Mouse (Mus musculus): ENCODE results near the gene Acvr1.

The Acvr1 gene

GRCm38 (mm10) chr2:58557045-58557845 lies 9.7 kb downstream of the Acvr1 start:
- DNase-seq = no peak

- DNase-seq = no peak
Measured at GRCm38 (mm10) chr2:58552296-58552695, 14.7 kb downstream of the Acvr1 start.

GRCm38 (mm10) chr2:58551866-58552265 lies 15.1 kb downstream of the Acvr1 start:
- DNase-seq = no peak

GRCm38 (mm10) chr2:58550488-58550887 lies 16.5 kb downstream of the Acvr1 start:
- no peak for DNase-seq

- DNase-seq = no peak
Measured at GRCm38 (mm10) chr2:58549960-58550359, 17.0 kb downstream of the Acvr1 start.

- no peak for DNase-seq
Measured at GRCm38 (mm10) chr2:58548943-58549342, 18.0 kb downstream of the Acvr1 start.

- DNase-seq = no peak
Measured at GRCm38 (mm10) chr2:58546264-58546663, 20.7 kb downstream of the Acvr1 start.

GRCm38 (mm10) chr2:58544368-58544767 lies 22.6 kb downstream of the Acvr1 start:
- DNase-seq = no peak

- no peak for DNase-seq
Measured at GRCm38 (mm10) chr2:58543252-58543651, 23.7 kb downstream of the Acvr1 start.

GRCm38 (mm10) chr2:58538196-58538595 lies 28.8 kb downstream of the Acvr1 start:
- DNase-seq = no peak

- DNase-seq = no peak
Measured at GRCm38 (mm10) chr2:58536796-58537195, 30.2 kb downstream of the Acvr1 start.

GRCm38 (mm10) chr2:58535233-58535632 lies 31.7 kb downstream of the Acvr1 start:
- DNase-seq = no peak

GRCm38 (mm10) chr2:58534379-58534778 lies 32.6 kb downstream of the Acvr1 start:
- no peak for DNase-seq

GRCm38 (mm10) chr2:58533521-58534001 lies 33.4 kb downstream of the Acvr1 start:
- no peak for DNase-seq

- no peak for DNase-seq
Measured at GRCm38 (mm10) chr2:58532260-58532850, 34.6 kb downstream of the Acvr1 start.

- DNase-seq = no peak
Measured at GRCm38 (mm10) chr2:58530521-58530920, 36.4 kb downstream of the Acvr1 start.

- no peak for DNase-seq
Measured at GRCm38 (mm10) chr2:58529860-58530440, 37.0 kb downstream of the Acvr1 start.

- DNase-seq = no peak
Measured at GRCm38 (mm10) chr2:58529384-58529783, 37.6 kb downstream of the Acvr1 start.

GRCm38 (mm10) chr2:58527786-58528185 lies 39.2 kb downstream of the Acvr1 start:
- DNase-seq = no peak

GRCm38 (mm10) chr2:58524356-58524755 lies 42.6 kb downstream of the Acvr1 start:
- no peak for DNase-seq

GRCm38 (mm10) chr2:58523894-58524293 lies 43.1 kb downstream of the Acvr1 start:
- no peak for DNase-seq

GRCm38 (mm10) chr2:58523097-58523496 lies 43.9 kb downstream of the Acvr1 start:
- no peak for DNase-seq

GRCm38 (mm10) chr2:58521621-58522020 lies 45.3 kb downstream of the Acvr1 start:
- no peak for DNase-seq

- DNase-seq = no peak
Measured at GRCm38 (mm10) chr2:58520727-58521126, 46.2 kb downstream of the Acvr1 start.
